Mouse (Mus musculus) liver, adult 2 months (tissue): ENCODE results near the gene Tab1.

Experiments used
- CTCF ChIP-seq: fragments of 200-500 bp; IDR thresholded peaks from 2 replicates; pipeline ENCODE4 v1.5.1; 2011; ENCODE audit warnings: low read depth, low read length, control low read depth
- POLR2A ChIP-seq: fragments of 200-500 bp; IDR thresholded peaks from 2 replicates; pipeline ENCODE4 v1.6.1; 2011; ENCODE audit warnings: low read length, control low read depth; ENCODE audit not compliant: insufficient read depth; ENCODE audit errors: extremely low read depth

DNA sequence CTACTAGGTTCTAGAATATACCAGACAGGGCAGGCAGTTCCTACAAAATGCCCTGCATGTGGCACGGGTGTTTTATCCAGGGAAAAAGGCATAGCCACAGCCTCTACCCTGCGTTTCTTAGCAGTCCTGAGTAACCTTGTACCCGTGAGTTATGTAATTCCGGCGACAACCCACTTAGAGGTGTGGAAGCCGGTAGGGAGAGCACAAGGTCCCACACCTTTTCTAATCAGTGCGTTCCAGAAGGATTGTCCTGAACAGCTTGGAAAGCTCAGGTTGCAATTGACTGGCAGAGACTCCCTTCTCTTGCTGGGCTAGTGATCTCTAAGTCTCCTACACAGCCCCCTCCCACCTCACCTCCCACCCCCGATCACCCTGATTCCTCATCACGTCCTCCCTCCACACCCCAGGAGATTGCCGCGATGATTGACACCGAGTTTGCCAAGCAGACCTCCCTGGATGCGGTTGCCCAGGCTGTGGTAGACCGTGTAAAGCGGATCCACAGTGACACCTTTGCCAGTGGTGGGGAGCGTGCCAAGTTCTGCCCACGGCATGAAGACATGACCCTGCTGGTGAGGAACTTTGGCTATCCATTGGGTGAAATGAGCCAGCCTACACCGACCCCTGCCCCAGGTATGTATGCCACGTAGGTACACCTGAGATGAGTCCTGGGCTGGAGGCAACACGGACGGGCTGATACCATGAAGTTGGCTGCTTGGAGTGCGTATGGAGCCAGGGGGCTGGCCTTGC is 24.4 kb downstream of the Tab1 start:
- TF ChIP-seq CTCF, result no peak
- TF ChIP-seq POLR2A, result no peak
